Mouse (Mus musculus) central nervous system, embryonic 14 days (tissue): ENCODE measurements around the gene Zfp36l2. TPM values are rescaled to one million over a fixed set of nuclear protein-coding genes. Genes with fewer than 3 reads are reported as not detected.

Experiments used
- polyA plus RNA-seq: library from polyadenylated mRNA; depleted of rRNA; stranded (reverse); fragments of >200 nt; gene quantifications from 2 replicates; pipeline ENCODE4 v1.2.3, GENCODE M21; 2012; rRNA removed

Gene Zfp36l2
- polyA plus RNA-seq: 20.1 and 31.1 TPM in 2 replicates

DNA sequence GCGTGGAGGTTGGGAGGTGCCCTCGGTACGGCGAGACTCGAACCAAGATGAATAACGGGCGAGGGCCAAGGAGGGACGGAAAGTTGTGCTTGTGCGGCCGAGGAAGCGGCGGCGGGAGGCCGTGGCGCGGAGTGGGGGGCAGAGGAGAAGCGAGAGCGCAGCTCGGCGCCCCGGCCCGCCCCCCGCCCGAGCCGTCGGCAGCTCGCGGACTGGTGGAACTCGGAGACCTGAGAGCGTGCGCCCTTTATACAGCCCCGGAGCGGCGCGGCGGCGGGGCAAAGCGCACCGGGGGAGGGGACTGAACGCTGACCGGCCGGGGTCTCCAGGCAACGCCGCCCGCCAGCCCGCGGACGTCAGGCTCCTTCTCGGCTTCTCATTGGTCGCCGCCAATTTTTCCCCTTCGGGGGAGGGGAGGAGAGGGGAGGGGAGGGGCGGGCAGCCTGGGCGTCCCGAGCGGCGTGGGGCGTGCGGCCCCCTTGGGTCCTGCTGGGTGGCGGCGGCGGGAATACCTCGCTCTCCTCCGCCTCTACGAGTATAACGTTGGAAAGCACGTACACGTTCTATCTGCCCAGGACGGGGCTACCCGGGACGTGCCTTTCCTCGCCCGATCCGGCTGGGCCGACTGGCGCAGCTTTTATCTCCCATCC lies at the start of gene Zfp36l2:
Gene Zfp36l2, minus strand, starts transcription at position 221 of the 647 bp plus-strand sequence.

